ENCODE assay signal across 8 mouse cellular contexts in the genomic region with DNA sequence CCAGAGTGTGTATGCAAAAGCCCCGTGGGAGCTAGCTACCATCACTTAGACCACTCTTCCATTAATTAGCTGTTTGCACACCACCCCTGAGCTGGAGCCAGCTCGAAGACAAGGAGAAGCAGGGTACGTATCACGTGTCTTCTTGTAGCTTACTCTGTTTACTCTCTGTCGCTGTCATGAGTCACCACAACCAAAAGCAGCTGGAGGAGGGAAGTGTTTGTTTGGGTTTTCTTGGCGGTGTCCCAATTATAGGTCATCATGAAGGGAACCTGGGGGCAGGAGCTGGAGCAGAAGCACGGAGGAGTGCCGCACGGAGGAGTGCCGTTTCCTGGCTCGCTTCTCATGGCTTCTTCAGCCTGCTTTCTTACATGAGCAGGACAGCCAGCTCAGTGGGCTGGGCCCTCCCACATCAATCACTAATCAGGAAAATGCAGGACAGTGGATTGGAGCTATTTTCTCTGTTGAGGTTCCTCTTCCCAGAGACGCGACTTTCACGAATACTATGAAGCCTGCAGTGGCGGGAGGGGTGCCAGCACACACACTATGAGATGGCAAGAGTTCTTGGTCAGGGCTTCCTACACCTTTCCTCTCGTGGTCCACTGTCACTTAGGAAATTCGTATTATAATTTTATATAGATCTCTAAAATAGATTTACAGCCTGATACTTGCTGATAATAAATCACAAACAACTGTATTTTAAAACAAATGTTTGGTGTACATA. TPM values are rescaled to one million over a fixed set of nuclear protein-coding genes. Genes with fewer than 3 reads are reported as not detected.
DNase-seq lines count a peak whose midpoint lies in the region; ATAC-seq and TF ChIP-seq lines count a peak whose summit lies in the region.

No protein-coding gene starts in this region.

- H3K9me3 ChIP-seq in heart, embryonic 14.5 days (ENCODE audit: control insufficient read depth, low read length): no peaks in the 10 kb centered on the region
- H3K9me3 ChIP-seq in forebrain, embryonic 11.5 days (ENCODE audit: control insufficient read depth, low read length): no peaks in the 10 kb centered on the region

- no peaks in the 10 kb centered on the region for H3K79me2 ChIP-seq in liver, adult 2 months (ENCODE audit: control insufficient read depth, insufficient read depth, low read length)

- no peaks in the 10 kb centered on the region for H3K36me3 ChIP-seq in liver, adult 2 months (ENCODE audit: control insufficient read depth, insufficient read depth, low read length)
- H3K36me3 ChIP-seq in heart, embryonic 14.5 days (ENCODE audit: control insufficient read depth, insufficient read depth, low read length): no peaks in the 10 kb centered on the region
- H3K36me3 ChIP-seq in forebrain, embryonic 11.5 days (ENCODE audit: control insufficient read depth, insufficient read depth, low read length): no peaks in the 10 kb centered on the region

- peak overlapping the region; percentile 60 for H3K4me2 ChIP-seq in heart, embryonic 14.5 days (ENCODE audit: low read length)
- no peak overlapping the region for H3K4me2 ChIP-seq in forebrain, embryonic 11.5 days (ENCODE audit: low read depth, low read length, severe bottlenecking)

- DNase-seq in liver, adult 2 months (ENCODE audit: extremely low read depth, low read depth, low spot score): peak; percentile 37
- DNase-seq in liver: no peak
- DNase-seq in cerebellum, adult 9-11 months: peak; percentile 46
- DNase-seq in layer of hippocampus, adult 8-10 months (ENCODE audit: low spot score in 2 of 2): peak; percentile 44 to 58
- DNase-seq in lung, postnatal 4 days: peak; percentile 72 to 75
- peak; percentile 23 for DNase-seq in yolk sac, embryonic 10.5 days (ENCODE audit: low spot score)
- DNase-seq in forebrain, embryonic 11.5 days (ENCODE audit: low spot score): no peak

- no peak overlapping the region for H3K4me3 ChIP-seq in liver, adult 2 months (ENCODE audit: insufficient read depth, low read depth, low read length)
- H3K4me3 ChIP-seq in heart, embryonic 14.5 days (ENCODE audit: control insufficient read depth in 1 of 2, insufficient read depth in 1 of 2, low read depth in 1 of 2, low read length in 2 of 2): peak overlapping the region; percentile 6 to 22; a peak in 2 of 4 replicates
- H3K4me3 ChIP-seq in forebrain, embryonic 11.5 days (ENCODE audit: low read depth, low read length): no peak overlapping the region

- ATAC-seq in heart, embryonic 14.5 days (ENCODE audit: insufficient number of reproducible peaks, insufficient read depth, low FRiP score, low read depth): no peak
- ATAC-seq in forebrain, embryonic 11.5 days (replicated peaks; ENCODE audit: low FRiP score): no peak

- H3K27me3 ChIP-seq in liver, adult 2 months (ENCODE audit: control insufficient read depth, insufficient read depth, low read length): no peaks in the 10 kb centered on the region
- no peaks in the 10 kb centered on the region for H3K27me3 ChIP-seq in heart, embryonic 14.5 days (ENCODE audit: control insufficient read depth, insufficient read depth, low read length)
- no peaks in the 10 kb centered on the region for H3K27me3 ChIP-seq in forebrain, embryonic 11.5 days (ENCODE audit: control insufficient read depth, insufficient read depth, low read length)

- TF ChIP-seq POLR2A in liver, adult 2 months (IDR thresholded peaks at IDR 0.05; ENCODE audit: extremely low read depth, insufficient read depth, low read length): no peak

- H3K4me1 ChIP-seq in liver, adult 2 months (ENCODE audit: control insufficient read depth, insufficient read depth, low read length): peaks cover 2% of the 10 kb centered on the region
- H3K4me1 ChIP-seq in heart, embryonic 14.5 days (ENCODE audit: control insufficient read depth in 2 of 2, insufficient read depth in 2 of 2, low read length in 2 of 2): peaks cover 10 to 12% of the 10 kb centered on the region in 2 experiments
- H3K4me1 ChIP-seq in forebrain, embryonic 11.5 days (replicated peaks; ENCODE audit: control insufficient read depth, insufficient read depth, low read length): no peaks in the 10 kb centered on the region

- H3K27ac ChIP-seq in liver, adult 2 months (replicated peaks; ENCODE audit: insufficient read depth, low read depth, low read length): no peak overlapping the region
- H3K27ac ChIP-seq in heart, embryonic 14.5 days (replicated peaks in 1 of 2; ENCODE audit: control insufficient read depth in 1 of 2, insufficient read depth in 1 of 2, low read depth in 2 of 2, low read length in 2 of 2): no peak overlapping the region
- no peak overlapping the region for H3K27ac ChIP-seq in forebrain, embryonic 11.5 days (ENCODE audit: low read depth, low read length)

- H3K9ac ChIP-seq in liver, adult 2 months (ENCODE audit: low read depth, low read length): no peak overlapping the region
- peak overlapping the region; percentile 25; the same call in 1 of the 2 replicates for H3K9ac ChIP-seq in heart, embryonic 14.5 days (ENCODE audit: low read length)
- no peak overlapping the region for H3K9ac ChIP-seq in forebrain, embryonic 11.5 days (ENCODE audit: low read length)

- 32% methylated on average over 17 of the region's 17 CpGs for WGBS in liver, adult 2 months
- 42% methylated on average over 17 of the region's 17 CpGs for WGBS in heart, embryonic 14.5 days
- WGBS in forebrain, embryonic 11.5 days: 71% methylated on average over 17 of the region's 17 CpGs

- no peak for TF ChIP-seq CTCF in liver, adult 2 months (IDR thresholded peaks at IDR 0.05; ENCODE audit: low read depth, low read length)

RNA-seq across cellular contexts. Expression of a gene that starts 30.6 kb away (rescaled TPM):
- total RNA-seq in liver, adult 2 months (2014; rRNA removed): not detected in 2 replicates
- 0.04 TPM in 1 of 2 replicates, not detected in the other for polyA plus RNA-seq in liver, adult 2 months (2012; rRNA removed)
- 0.61 and 0.68 TPM in 2 replicates for polyA plus RNA-seq in heart, embryonic 14.5 days (2014; fragmentation: Nextera tagmentation; extraction: Ambion mirVana)
- total RNA-seq in layer of hippocampus, adult 8-10 months (2022): 10 to 100 TPM; 37.2 to 41.6 (median 39.2) TPM
- polyA plus RNA-seq in forebrain, embryonic 11.5 days (2014; fragmentation: Nextera tagmentation; extraction: Ambion mirVana): 1.4 and 2.5 TPM in 2 replicates

RNA-seq across cellular contexts. Expression of a gene that starts 51.0 kb away (rescaled TPM):
- 3.5 and 3.7 TPM in 2 replicates for total RNA-seq in liver, adult 2 months (2014; rRNA removed)
- 1.7 and 2.0 TPM in 2 replicates for polyA plus RNA-seq in liver, adult 2 months (2012; rRNA removed)
- 10.9 and 17.1 TPM in 2 replicates for polyA plus RNA-seq in heart, embryonic 14.5 days (2014; fragmentation: Nextera tagmentation; extraction: Ambion mirVana)
- total RNA-seq in layer of hippocampus, adult 8-10 months (2022): 1 to 10 TPM; 6.3 to 9.2 (median 7.9) TPM
- polyA plus RNA-seq in forebrain, embryonic 11.5 days (2014; fragmentation: Nextera tagmentation; extraction: Ambion mirVana): 25.2 and 25.6 TPM in 2 replicates

RNA-seq across cellular contexts. Expression of a gene that starts 55.4 kb away (rescaled TPM):
- 0.28 and 0.40 TPM in 2 replicates for total RNA-seq in liver, adult 2 months (2014; rRNA removed)
- 0.11 and 0.17 TPM in 2 replicates for polyA plus RNA-seq in liver, adult 2 months (2012; rRNA removed)
- 8.9 and 10.4 TPM in 2 replicates for polyA plus RNA-seq in heart, embryonic 14.5 days (2014; fragmentation: Nextera tagmentation; extraction: Ambion mirVana)
- 10 to 100 TPM; 54.6 to 70.3 (median 63.6) TPM for total RNA-seq in layer of hippocampus, adult 8-10 months (2022)
- 48.0 and 49.2 TPM in 2 replicates for polyA plus RNA-seq in forebrain, embryonic 11.5 days (2014; fragmentation: Nextera tagmentation; extraction: Ambion mirVana)

Comparison
In these comparisons a context has a peak if more than half of its experiments do, and no peak if none do; other contexts are left out.
1. DNase-seq: peak in liver, adult 2 months (single experiment), cerebellum, adult 9-11 months (single experiment), layer of hippocampus, adult 8-10 months (2 of 2), lung, postnatal 4 days (2 of 2) and yolk sac, embryonic 10.5 days (single experiment); none in liver (single experiment) and forebrain, embryonic 11.5 days (single experiment).
2. H3K4me3 ChIP-seq: peak in heart, embryonic 14.5 days (2 of 2); none in liver, adult 2 months (single experiment) and forebrain, embryonic 11.5 days (single experiment).